Mouse (Mus musculus) lung, embryonic 16.5 days (tissue): ENCODE data around the gene Gm43064. TPM values are rescaled to one million over a fixed set of nuclear protein-coding genes. Genes with fewer than 3 reads are reported as not detected.

Experiments used
- ATAC-seq: fragments of 200-750 bp; cut with Nextera tagmentation; 2 replicates; pipeline ENCODE4 v1.8.0; 2017; ENCODE audit warnings: low read depth, mild to moderate bottlenecking, moderate library complexity
- H3K27ac ChIP-seq: fragments of 300-500 bp; sonication (generic); 2 replicates; pipeline ENCODE4 v1.5.1; 2014; ENCODE audit warnings: mild to moderate bottlenecking, control low read depth, low read length
- H3K27me3 ChIP-seq: fragments of 300-500 bp; sonication (generic); 2 replicates; pipeline ENCODE4 v1.6.1; 2014; ENCODE audit warnings: low read depth, low read length, mixed read lengths; ENCODE audit not compliant: control insufficient read depth, insufficient read depth
- H3K36me3 ChIP-seq: fragments of 300-500 bp; sonication (generic); 2 replicates; pipeline ENCODE4 v1.6.1; 2014; ENCODE audit warnings: low read length; ENCODE audit not compliant: control insufficient read depth, insufficient read depth
- H3K4me1 ChIP-seq: fragments of 300-500 bp; sonication (generic); replicated peaks from 2 replicates; pipeline ENCODE4 v1.6.1; 2014; ENCODE audit warnings: low read length, mixed read lengths; ENCODE audit not compliant: control insufficient read depth, insufficient read depth
- H3K4me2 ChIP-seq: fragments of 300-500 bp; sonication (generic); 2 replicates; pipeline ENCODE4 v1.6.1; 2014; ENCODE audit warnings: low read depth, low read length, control low read depth
- H3K4me3 ChIP-seq: fragments of 300-500 bp; sonication (generic); 2 replicates; pipeline ENCODE4 v1.5.1; 2014; ENCODE audit warnings: mild to moderate bottlenecking, low read length, control low read depth
- H3K9ac ChIP-seq: fragments of 300-500 bp; sonication (generic); 2 replicates; pipeline ENCODE4 v1.6.1; 2014; ENCODE audit warnings: low read length, control low read depth
- H3K9me3 ChIP-seq: fragments of 300-500 bp; sonication (generic); 2 replicates; pipeline ENCODE4 v1.6.1; 2016; ENCODE audit warnings: low read length; ENCODE audit not compliant: control insufficient read depth
- WGBS: fragments of 180-500 bp; shearing (Covaris S2); extraction: QIAGEN DNeasy Blood & Tissue Kit; methylation state at CpG from one replicate; pipeline ENCODE4 v1.1.7; 2014; 5-methylcytosine and 5-hydroxymethylcytosine counted together
- polyA plus RNA-seq: library from polyadenylated mRNA; unstranded; fragments of >200 nt; fragmentation: Nextera tagmentation; extraction: Ambion mirVana; gene quantifications from 2 replicates; pipeline ENCODE4 v1.2.1, GENCODE M21; 2015

Gene Gm43064
- polyA plus RNA-seq, 1 experiment from 2014 or later, result 0.15 TPM

GRCm38 (mm10) chr3:103858881-103859801, 49.8 kb downstream of the Gm43064 start, which contains the start of gene Ptpn22:
TSS of gene Ptpn22 (plus strand) at chr3:103859795.
- WGBS, result 51% methylated on average over 12 of the region's 12 CpGs
- H3K4me1 ChIP-seq, result 0 out of 2 replicates have a peak, but pooled peaks cover 5% of the 10 kb centered on the region
- H3K36me3 ChIP-seq, result no peaks in the 10 kb centered on the region
- 0 out of 2 replicates have a peak within 1 kb of the TSS, but pooled peaks have one; percentile 3 for H3K4me2 ChIP-seq
- no peaks in the 10 kb centered on the region for H3K9me3 ChIP-seq
- 0 out of 2 replicates have a peak within 1 kb of the TSS, but pooled peaks have one; percentile 8 for H3K4me3 ChIP-seq
- H3K27ac ChIP-seq, result 0 out of 2 replicates have a peak within 1 kb of the TSS, but pooled peaks have one; percentile 22
- no peaks in the 10 kb centered on the region for H3K27me3 ChIP-seq
- H3K9ac ChIP-seq, result no peak within 1 kb of the TSS
- no peak for ATAC-seq

- 0 out of 2 replicates have a peak, but pooled peaks cover 5% of the 10 kb centered on the region for H3K4me1 ChIP-seq
- no peaks in the 10 kb centered on the region for H3K9me3 ChIP-seq
- WGBS, result 56% methylated on average over 6 of the region's 6 CpGs
- no peaks in the 10 kb centered on the region for H3K27me3 ChIP-seq
- ATAC-seq, result no peak; the same call in 1 of the 2 replicates
- H3K4me2 ChIP-seq, result no peak overlapping the region
- H3K27ac ChIP-seq, result 0 out of 2 replicates have a peak overlapping the region, but pooled peaks have one; percentile 22
- H3K4me3 ChIP-seq, result 0 out of 2 replicates have a peak overlapping the region, but pooled peaks have one; percentile 8
- no peaks in the 10 kb centered on the region for H3K36me3 ChIP-seq
- H3K9ac ChIP-seq, result no peak overlapping the region
Measured at GRCm38 (mm10) chr3:103859851-103860391, 50.5 kb downstream of the Gm43064 start.

GRCm38 (mm10) chr3:103862721-103863220, 53.4 kb downstream of the Gm43064 start:
- Histone ChIP-seq H3K36me3 (no peaks in the 10 kb centered on the region), H3K9ac (no peak overlapping the region), H3K27ac (no peak overlapping the region), H3K4me2 (no peak overlapping the region), H3K9me3 (no peaks in the 10 kb centered on the region), H3K27me3 (no peaks in the 10 kb centered on the region), H3K4me3 (no peak overlapping the region), H3K4me1 (0 out of 2 replicates have a peak, but pooled peaks cover 5% of the 10 kb centered on the region)
- WGBS, result 74% methylated on average over 4 of the region's 4 CpGs
- ATAC-seq, result no peak

- H3K27ac ChIP-seq, result no peak overlapping the region
- no peak overlapping the region for H3K4me2 ChIP-seq
- no peaks in the 10 kb centered on the region for H3K36me3 ChIP-seq
- H3K9me3 ChIP-seq, result no peaks in the 10 kb centered on the region
- H3K9ac ChIP-seq, result no peak overlapping the region
- no peak overlapping the region for H3K4me3 ChIP-seq
- H3K27me3 ChIP-seq, result no peaks in the 10 kb centered on the region
- 0 out of 2 replicates have a peak, but pooled peaks cover 5% of the 10 kb centered on the region for H3K4me1 ChIP-seq
- WGBS, result 76% methylated on average over 6 of the region's 6 CpGs
- no peak for ATAC-seq
Measured at GRCm38 (mm10) chr3:103864200-103864599, 54.8 kb downstream of the Gm43064 start.

- ATAC-seq, result no peak
- no peak overlapping the region for H3K4me3 ChIP-seq
- no peaks in the 10 kb centered on the region for H3K4me1 ChIP-seq
- H3K27me3 ChIP-seq, result no peaks in the 10 kb centered on the region
- H3K9ac ChIP-seq, result no peak overlapping the region
- no peaks in the 10 kb centered on the region for H3K9me3 ChIP-seq
- 86% methylated on average over 5 of the region's 5 CpGs for WGBS
- H3K4me2 ChIP-seq, result no peak overlapping the region
- H3K27ac ChIP-seq, result no peak overlapping the region
- H3K36me3 ChIP-seq, result no peaks in the 10 kb centered on the region
Measured at GRCm38 (mm10) chr3:103867424-103867971, 58.1 kb downstream of the Gm43064 start.

- Histone ChIP-seq H3K4me3 (no peak overlapping the region), H3K9ac (no peak overlapping the region), H3K9me3 (no peaks in the 10 kb centered on the region), H3K4me2 (no peak overlapping the region), H3K4me1 (no peaks in the 10 kb centered on the region), H3K27ac (no peak overlapping the region), H3K27me3 (no peaks in the 10 kb centered on the region), H3K36me3 (no peaks in the 10 kb centered on the region)
- ATAC-seq, result no peak
- WGBS, result 65% methylated on average over 4 of the region's 4 CpGs
Measured at GRCm38 (mm10) chr3:103868008-103868407, 58.6 kb downstream of the Gm43064 start.

GRCm38 (mm10) chr3:103872663-103873098, 63.3 kb downstream of the Gm43064 start:
- Histone ChIP-seq H3K4me2 (no peak overlapping the region), H3K4me3 (no peak overlapping the region), H3K27me3 (no peaks in the 10 kb centered on the region), H3K4me1 (no peaks in the 10 kb centered on the region), H3K36me3 (no peaks in the 10 kb centered on the region), H3K27ac (no peak overlapping the region), H3K9ac (no peak overlapping the region), H3K9me3 (no peaks in the 10 kb centered on the region)
- ATAC-seq, result no peak
- 58% methylated on average over 3 of the region's 3 CpGs for WGBS

- Histone ChIP-seq H3K27me3 (no peaks in the 10 kb centered on the region), H3K36me3 (no peaks in the 10 kb centered on the region), H3K4me1 (no peaks in the 10 kb centered on the region), H3K4me3 (no peak overlapping the region), H3K4me2 (no peak overlapping the region), H3K27ac (no peak overlapping the region), H3K9ac (no peak overlapping the region), H3K9me3 (no peaks in the 10 kb centered on the region)
- no peak for ATAC-seq
- 54% methylated on average over 7 of the region's 7 CpGs for WGBS
Measured at GRCm38 (mm10) chr3:103874329-103874728, 65.0 kb downstream of the Gm43064 start.

GRCm38 (mm10) chr3:103885946-103886345, 76.6 kb downstream of the Gm43064 start:
- Histone ChIP-seq H3K9me3 (no peaks in the 10 kb centered on the region), H3K4me3 (no peak overlapping the region), H3K27me3 (no peaks in the 10 kb centered on the region), H3K4me2 (no peak overlapping the region), H3K27ac (no peak overlapping the region), H3K36me3 (no peaks in the 10 kb centered on the region), H3K9ac (no peak overlapping the region), H3K4me1 (no peaks in the 10 kb centered on the region)
- WGBS, result 65% methylated on average over 11 of the region's 11 CpGs
- no peak for ATAC-seq
